Mouse (Mus musculus): ENCODE data around the gene Sergef.
"Not testable (repeated sequence)": the region's sequence is repeated elsewhere in the genome, so short reads cannot be mapped to it uniquely, and the experiment has no call there.

Sergef gene

GRCm38 (mm10) chr7:46639692-46640031 is at the start of gene Sergef:
Gene Sergef (minus strand): TSS chr7:46639807.
- in situ Hi-C loops (cut with MboI, MseI) = no loop called here

- in situ Hi-C loops (cut with MboI, MseI) = no loop called here
These were observed 47.2 kb upstream of the Sergef start for GRCm38 (mm10) chr7:46686827-46687226.

DNA sequence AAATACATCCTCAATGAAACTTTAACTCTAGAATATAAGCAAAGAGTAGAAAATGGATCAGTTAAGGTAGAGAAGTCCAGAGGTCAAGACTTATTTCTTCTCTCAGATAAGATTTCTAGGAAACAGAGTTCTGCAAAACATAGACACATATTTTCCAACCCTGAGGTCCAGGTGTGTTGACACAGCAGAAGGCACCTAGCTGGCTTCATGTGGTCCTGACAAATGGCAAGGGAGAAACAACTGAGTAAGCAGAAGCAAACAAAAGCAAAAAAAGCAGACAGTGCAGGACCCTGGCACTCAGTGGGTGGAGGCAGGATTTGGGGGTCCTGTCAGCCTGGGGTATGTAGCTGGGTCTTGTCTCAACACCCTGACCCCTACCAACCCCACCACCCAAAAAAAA is 41.1 kb upstream of the Sergef start:
- in situ Hi-C loops (cut with MboI, MseI) = no loop called here

DNA sequence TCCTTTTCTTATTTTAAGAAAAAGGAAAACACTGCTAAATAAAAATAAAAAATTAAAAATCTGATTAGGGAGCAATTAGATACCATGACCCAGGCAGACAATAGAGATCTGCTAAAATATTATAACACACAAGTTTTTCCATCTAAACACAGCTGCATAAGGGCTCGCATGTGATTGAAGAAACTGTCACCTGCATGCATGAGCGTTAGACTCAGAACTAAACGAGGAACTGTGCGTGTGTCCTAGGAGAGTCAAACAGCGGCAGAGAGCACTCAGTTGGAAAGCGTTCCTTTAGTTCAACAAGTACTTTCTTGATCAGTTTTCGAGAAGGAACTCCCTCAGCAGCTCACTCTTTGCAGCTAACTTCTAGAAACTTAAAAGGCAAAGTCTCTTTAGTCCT is 39.4 kb upstream of the Sergef start:
- in situ Hi-C loops (cut with MboI, MseI) = not testable (repeated sequence)

DNA sequence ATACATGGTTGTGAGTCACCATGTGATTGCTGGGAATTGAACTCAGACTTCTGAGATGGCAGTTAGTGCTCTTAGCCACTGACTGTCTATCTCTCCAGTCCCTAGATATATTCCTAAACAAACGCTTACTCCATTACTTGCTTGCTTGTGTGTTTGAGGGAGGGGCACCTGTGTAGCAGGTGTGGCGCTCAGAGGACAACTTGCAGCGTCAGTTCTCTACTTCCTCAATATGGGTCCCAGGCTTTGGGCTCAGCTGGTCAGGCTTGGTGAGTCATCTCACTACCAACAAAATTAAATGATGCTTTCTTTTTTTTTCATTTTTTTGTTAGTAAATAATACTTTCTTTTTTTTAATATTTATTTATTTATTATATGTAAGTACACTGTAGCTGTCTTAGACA is 38.8 kb upstream of the Sergef start:
- in situ Hi-C loops (cut with MboI, MseI) = no loop called here

DNA sequence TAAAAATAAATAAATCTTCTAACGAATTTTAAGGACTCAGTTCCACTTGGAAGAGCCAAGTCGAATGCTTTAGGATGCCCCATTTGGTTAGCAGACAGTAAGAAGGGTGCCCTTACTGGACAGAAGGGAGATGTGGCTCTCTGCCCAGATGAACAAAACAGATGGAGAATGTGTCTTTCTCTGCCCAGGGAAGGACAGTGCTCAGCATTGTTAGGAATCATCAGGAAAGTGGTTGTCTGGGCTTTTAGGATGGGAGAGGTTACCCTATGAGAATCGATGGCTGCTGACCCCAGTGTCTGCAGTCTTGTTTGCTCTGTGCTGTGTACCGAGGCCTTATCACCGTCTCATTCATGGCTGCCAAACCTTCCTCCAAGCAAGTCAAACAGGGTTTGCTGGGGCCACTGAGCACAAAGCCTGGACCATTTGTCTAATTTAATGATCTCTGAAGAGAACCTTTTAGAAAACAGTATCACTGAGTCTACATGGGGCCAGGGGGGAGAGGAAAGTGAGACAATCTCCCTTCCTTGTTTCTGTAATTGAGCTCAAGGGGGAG is 37.3 kb upstream of the Sergef start:
- in situ Hi-C loops (cut with MboI, MseI) = no loop called here

DNA sequence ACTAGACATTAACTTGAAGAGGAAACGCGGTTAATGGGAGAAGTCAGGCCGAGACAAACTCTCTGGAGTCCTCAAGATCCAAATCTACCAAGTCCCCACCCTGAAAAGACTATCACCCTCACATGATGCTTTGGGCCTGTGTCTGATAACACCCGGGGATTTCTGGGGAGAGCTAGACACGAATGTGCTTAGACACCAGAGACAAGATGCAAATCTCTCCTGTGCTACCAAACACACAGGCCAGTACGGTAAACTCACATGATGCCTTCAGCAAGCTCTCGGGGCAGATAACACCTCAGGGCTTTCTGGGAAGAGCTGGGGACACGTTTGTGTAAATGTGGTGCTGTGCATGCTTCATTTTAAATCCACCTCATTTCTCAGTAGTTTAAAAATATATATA is 36.3 kb upstream of the Sergef start:
- in situ Hi-C loops (cut with MboI, MseI) = no loop called here

GRCm38 (mm10) chr7:46675061-46675460 is 35.5 kb upstream of the Sergef start:
- in situ Hi-C loops (cut with MboI, MseI) = no loop called here

DNA sequence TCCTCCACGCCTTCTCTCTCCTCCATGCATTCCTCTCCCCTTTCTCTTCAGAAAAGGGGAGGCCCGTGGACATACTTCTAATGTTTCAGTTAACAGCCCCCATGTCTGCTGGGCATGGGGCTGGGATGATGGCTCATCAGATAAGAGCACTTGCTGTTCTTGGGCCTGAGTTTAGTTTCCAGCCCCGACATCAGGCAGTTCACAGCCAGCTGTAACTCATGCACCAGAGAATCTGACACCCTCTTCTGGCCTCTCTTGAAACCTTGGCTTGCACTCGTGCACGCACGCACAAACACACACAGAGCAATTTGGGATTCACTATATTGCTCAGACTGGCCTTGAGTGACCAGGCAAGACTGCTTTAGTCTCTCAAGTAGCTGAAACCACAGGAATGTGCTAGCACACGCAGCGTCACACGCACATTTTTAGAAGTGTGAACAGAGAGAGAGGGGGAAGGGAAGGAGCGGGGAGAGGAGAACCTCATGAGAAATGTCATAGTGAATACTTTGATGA is 32.6 kb upstream of the Sergef start, which contains the start of gene Tph1:
TSS of gene Tph1 (minus strand) at position 378 of the 513 bp plus-strand sequence.
- in situ Hi-C loops (cut with MboI, MseI) = no loop called here

DNA sequence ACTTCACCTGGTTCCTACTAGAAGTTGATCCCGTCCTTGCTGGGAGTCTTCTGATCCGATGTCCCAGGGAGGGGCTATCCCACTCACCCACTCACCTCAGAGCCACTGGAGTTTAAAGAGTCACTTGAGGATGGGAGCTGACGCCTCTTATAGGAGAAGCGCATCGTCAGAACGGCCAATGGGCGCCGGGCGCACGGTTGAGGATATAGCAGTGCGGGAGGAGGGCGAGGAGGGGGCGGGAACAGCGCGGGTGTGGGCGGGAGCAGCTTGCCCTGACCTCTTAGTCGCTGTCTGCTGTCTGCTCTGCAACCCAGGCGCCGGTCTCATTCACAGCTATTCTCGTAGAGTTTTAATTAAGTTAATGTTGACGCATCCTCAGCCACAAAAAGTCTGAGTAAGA is 27.6 kb upstream of the Sergef start:
- in situ Hi-C loops (cut with MboI, MseI) = no loop called here

DNA sequence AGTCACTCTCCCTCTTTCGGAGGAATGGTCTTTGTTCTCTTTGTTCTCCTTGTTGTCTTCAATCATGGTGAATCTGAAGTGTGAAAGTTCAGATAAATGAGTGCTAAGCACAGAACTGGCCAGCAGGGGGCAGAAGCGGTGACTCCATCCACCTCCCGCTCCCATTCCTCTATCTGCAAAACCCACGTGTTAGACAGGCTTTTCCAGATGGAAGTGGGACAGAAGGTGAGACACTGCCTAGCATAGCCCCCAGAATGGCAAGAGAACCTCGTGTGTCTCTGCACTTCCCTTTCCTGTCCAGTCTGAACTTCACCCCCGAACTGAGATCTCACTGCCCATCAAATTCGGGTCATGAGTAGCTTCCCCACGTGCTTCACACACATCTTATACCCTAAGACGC is 25.6 kb upstream of the Sergef start:
- in situ Hi-C loops (cut with MboI, MseI) = no loop called here

DNA sequence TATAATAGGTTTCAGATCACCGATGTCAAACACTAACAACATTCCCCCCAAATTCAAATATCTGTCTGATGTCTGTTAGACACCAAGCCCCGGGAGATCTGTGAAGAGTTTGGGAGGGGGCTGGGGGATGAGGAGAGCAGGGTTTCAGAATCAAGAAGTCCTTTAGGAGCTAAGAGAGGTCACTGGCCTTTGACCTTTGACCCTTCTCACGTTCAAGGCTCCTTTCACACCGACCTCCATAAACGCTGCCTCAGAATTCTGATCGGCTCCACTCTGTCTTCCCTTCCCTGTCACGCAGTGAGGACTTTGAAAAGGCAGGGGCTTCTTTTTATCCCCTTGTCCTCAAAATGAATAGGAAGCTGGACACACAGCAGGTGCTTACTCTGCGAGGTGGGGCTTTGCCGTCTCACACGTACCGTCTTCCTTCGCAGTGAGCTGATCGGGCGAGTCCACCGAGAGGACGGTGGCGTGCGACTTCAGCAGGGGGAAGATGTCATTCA is 22.0 kb upstream of the Sergef start:
- in situ Hi-C loops (cut with MboI, MseI) = no loop called here

DNA sequence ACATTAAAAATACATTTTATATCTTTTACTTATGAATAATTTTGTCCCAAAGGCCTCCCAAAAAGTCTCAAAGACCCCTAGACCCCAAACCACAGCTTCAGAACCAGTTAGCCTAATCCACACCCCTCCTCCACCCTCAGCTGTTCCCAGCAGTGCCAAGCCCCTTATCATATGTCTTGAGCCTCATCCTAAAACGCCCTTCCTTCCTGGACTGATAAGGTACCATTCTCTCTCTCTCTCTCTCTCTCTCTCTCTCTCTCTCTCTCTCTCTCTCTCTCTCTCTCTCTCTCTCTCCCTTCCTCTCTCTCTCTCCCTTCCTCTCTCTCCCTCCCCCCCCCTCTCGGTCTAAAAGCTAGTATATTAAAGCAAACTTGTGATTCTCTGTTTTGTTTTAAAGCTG is 12.7 kb upstream of the Sergef start:
- in situ Hi-C loops (cut with MboI, MseI) = no loop called here

DNA sequence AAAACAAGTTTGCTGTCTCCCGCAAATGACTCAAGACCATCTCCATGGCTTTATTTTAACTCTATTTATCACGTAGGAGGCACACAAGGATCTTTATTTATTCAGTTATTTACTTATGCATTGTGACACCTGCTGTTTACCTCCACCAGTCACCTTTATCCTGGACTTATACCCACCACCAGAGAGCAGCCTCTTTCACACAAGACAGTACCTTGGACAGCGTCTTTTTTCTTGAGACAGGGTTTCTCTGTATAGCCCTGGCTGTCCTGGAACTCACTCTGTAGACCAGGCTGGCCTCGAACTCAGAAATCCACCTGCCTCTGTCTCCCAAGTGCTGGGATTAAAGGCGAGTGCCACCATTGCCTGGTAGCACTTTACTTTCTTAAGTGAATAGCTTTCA is 10.6 kb upstream of the Sergef start:
- in situ Hi-C loops (cut with MboI, MseI) = not testable (repeated sequence)

- in situ Hi-C loops (cut with MboI, MseI) = no loop called here
These were observed 9.0 kb upstream of the Sergef start for GRCm38 (mm10) chr7:46648431-46649140.

DNA sequence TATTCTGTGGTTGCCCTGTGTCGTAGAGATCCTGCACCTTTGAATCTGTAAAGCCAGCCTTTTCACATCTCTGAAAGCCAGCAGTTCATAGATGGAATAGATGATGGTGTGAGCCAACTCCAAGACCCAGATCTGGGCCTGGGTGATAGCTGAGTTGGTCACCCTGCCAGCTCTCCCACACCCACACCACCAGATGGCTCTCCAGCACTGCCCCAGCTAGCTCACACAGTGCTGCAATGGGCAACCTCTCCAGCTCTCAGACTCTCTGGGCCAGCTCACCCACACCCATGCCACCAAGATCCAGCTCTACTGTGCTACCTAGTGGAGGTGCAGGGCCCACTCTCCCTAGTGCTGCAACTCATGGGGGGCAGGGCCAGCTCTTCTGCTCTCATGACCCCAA is 3.6 kb upstream of the Sergef start:
- in situ Hi-C loops (cut with MboI, MseI) = no loop called here

DNA sequence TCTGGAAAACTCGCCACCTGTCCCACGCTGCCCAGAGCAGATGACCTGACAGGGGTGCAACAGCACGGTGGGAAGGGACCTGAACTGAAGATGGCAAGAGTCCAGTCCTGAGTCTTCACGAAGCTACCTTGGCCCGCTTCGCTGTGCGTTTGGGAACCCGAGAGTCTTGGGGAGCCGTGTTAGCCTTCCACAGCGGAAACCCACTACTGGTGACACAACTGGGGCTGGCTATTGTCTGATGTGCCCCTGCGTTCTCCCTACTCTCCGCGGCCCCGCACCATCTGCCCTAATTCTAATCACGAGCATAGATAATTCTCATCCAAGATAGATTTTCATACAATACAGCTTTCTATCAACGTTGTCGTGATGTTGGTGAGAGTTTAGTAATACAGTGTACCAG is 455 bp upstream of the Sergef start:
- in situ Hi-C loops (cut with MboI, MseI) = no loop called here

DNA sequence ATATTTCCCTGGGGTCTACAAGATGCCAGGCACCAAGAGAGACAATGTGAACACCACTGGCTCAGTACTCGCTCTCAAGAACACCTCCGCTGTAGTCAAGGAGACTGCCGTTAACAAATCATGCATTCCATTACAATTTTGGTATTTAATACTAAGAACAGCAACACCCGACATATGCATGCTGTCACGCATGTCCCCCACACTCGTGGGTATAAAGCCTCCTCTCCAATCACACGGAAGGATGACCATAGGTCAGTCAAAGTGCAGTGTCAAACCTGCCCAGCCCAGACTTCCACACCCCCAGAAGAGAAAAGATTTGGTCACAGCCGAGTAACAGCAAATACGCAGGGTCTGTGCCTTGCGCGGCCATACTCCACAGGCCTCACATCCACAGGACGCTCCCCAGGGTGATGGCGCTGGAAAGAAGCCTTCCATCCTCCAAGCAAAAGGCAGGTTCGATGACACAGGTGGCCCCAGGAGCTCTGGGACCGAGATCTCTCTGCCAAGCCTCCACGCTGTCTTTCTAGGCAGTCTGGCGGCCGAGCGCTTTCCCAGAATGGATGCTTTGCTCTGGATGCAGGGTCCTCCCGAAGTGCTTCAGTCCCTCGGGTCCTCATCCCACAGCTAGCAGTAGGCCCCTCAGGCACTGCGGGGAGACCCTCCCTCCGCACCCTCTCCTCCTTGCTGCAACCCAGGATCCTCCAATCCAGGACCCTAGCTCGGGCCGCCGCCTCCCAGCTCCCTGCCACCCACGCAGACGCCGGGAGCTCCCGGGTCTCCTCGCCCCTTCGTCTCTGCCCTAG is 517 bp downstream of the Sergef start:
- in situ Hi-C loops (cut with MboI, MseI) = no loop called here

- in situ Hi-C loops (cut with MboI, MseI) = no loop called here
These were observed 11.1 kb downstream of the Sergef start for GRCm38 (mm10) chr7:46628375-46628975.

GRCm38 (mm10) chr7:46623979-46624378 is 15.6 kb downstream of the Sergef start:
- in situ Hi-C loops (cut with MboI, MseI) = no loop called here

GRCm38 (mm10) chr7:46618416-46619110 is 21.0 kb downstream of the Sergef start:
- in situ Hi-C loops (cut with MboI, MseI) = no loop called here

All from regulatory T cell (primary cell).